Mouse (Mus musculus): ENCODE measurements around the gene Slc22a29. TPM values are rescaled to one million over a fixed set of nuclear protein-coding genes. Genes with fewer than 3 reads are reported as not detected.
"Not testable (repeated sequence)": the region's sequence is repeated elsewhere in the genome, so short reads cannot be mapped to it uniquely, and the experiment has no call there.

Gene Slc22a29
- polyA plus RNA-seq, 1 experiment from 2014 or later: 20.9 TPM

GRCm38 (mm10) chr19:8131881-8132280 lies 86.8 kb downstream of the Slc22a29 start, which contains the start of gene Slc22a28:
Gene Slc22a28 (minus strand): TSS chr19:8131982.
- H3K9me3 ChIP-seq (replicated peaks; ENCODE audit: low read length); ATAC-seq (replicated peaks; ENCODE audit: low FRiP score, low read depth); H3K27me3 ChIP-seq (ENCODE audit: insufficient read depth, low read length); H3K27ac ChIP-seq; H3K4me2 ChIP-seq (ENCODE audit: low read length); H3K36me3 ChIP-seq (ENCODE audit: insufficient read depth, low read length); H3K4me3 ChIP-seq (replicated peaks; ENCODE audit: low read depth, low read length); H3K4me1 ChIP-seq (replicated peaks; ENCODE audit: insufficient read depth, low read length); H3K9ac ChIP-seq (ENCODE audit: low read depth, low read length); DNase-seq (ENCODE audit: low spot score): not testable (repeated sequence)
- 89% methylated on average over 2 of the region's 3 CpGs for WGBS

Other genes with a start within 250 kb of the Slc22a29 start
- 6.0 and 10.8 TPM in 2 replicates for gene Slc22a28, start 86.9 kb downstream of the Slc22a29 start, polyA plus RNA-seq (2015; fragmentation: Nextera tagmentation; extraction: Ambion mirVana)
- 9.3 and 11.6 TPM in 2 replicates for gene Slc22a30, start 186.2 kb upstream of the Slc22a29 start, polyA plus RNA-seq (2015; fragmentation: Nextera tagmentation; extraction: Ambion mirVana)

Measured in kidney, postnatal 0 days (tissue).